Mouse (Mus musculus) MEL (cell line): ENCODE results near the gene Chchd5. TPM values are rescaled to one million over a fixed set of nuclear protein-coding genes. Genes with fewer than 3 reads are reported as not detected.

Experiments used
- DNase-seq: peaks from one replicate; pipeline ENCODE4 v3.0.0; 2011; ENCODE audit warnings: low read depth, low spot score
- H3K27ac ChIP-seq: 2 replicates; pipeline ENCODE4 v1.5.1; 2012; ENCODE audit warnings: low read depth, mild to moderate bottlenecking, control low read depth, low read length, moderate library complexity; ENCODE audit not compliant: control insufficient read depth
- H3K27me3 ChIP-seq, 2 experiments: fragments of 150-350 bp in 1 of 2; sonication (generic) in 1 of 2; 2 replicates each; pipeline ENCODE4 v1.6.1; 2012; ENCODE audit warnings: low read length in 2 of 2, mild to moderate bottlenecking in 2 of 2, improper control_type of control experiment in 1 of 2, moderate library complexity in 1 of 2; ENCODE audit not compliant: insufficient read depth in 2 of 2, control insufficient read depth in 1 of 2
- H3K36me3 ChIP-seq, 2 experiments: 2 replicates each; pipeline ENCODE4 v1.6.1; 2012 to 2014; ENCODE audit warnings: low read length in 2 of 2, improper control_type of control experiment in 1 of 2, inconsistent platforms in 1 of 2, mild to moderate bottlenecking in 1 of 2; ENCODE audit not compliant: insufficient read depth in 2 of 2, control insufficient read depth in 1 of 2
- H3K4me1 ChIP-seq, 2 experiments: fragments of 150-350 bp in 1 of 2; sonication (generic) in 1 of 2; 2 replicates each; pipeline ENCODE4 v1.6.1; 2012; ENCODE audit warnings: low read length in 2 of 2, improper control_type of control experiment in 1 of 2, mild to moderate bottlenecking in 1 of 2; ENCODE audit not compliant: insufficient read depth in 2 of 2, control insufficient read depth in 1 of 2
- H3K4me3 ChIP-seq, 2 experiments: fragments of 150-350 bp in 1 of 2; sonication (generic) in 1 of 2; 2 replicates each; pipeline ENCODE4 v1.5.1; 2012; ENCODE audit warnings: low read depth in 2 of 2, low read length in 2 of 2, mild to moderate bottlenecking in 2 of 2, moderate library complexity in 2 of 2, control low read depth in 1 of 2, improper control_type of control experiment in 1 of 2; ENCODE audit not compliant: control insufficient read depth in 1 of 2, insufficient read depth in 1 of 2
- H3K79me2 ChIP-seq: 2 replicates; pipeline ENCODE4 v1.6.1; 2012; ENCODE audit warnings: mild to moderate bottlenecking, low read length, moderate library complexity; ENCODE audit not compliant: control insufficient read depth, poor library complexity, insufficient read depth
- H3K9ac ChIP-seq: 2 replicates; pipeline ENCODE4 v1.6.1; 2012; ENCODE audit warnings: low read depth, mild to moderate bottlenecking, control low read depth, low read length, moderate library complexity; ENCODE audit not compliant: control insufficient read depth, poor library complexity, severe bottlenecking
- H3K9me3 ChIP-seq: fragments of 150-350 bp; sonication (generic); replicated peaks from 2 replicates; pipeline ENCODE4 v1.6.1; 2012; ENCODE audit warnings: mild to moderate bottlenecking, low read length, improper control_type of control experiment, moderate library complexity; ENCODE audit not compliant: insufficient read depth
- CTCF ChIP-seq, 3 experiments: IDR thresholded peaks in 2 of 3; conservative IDR thresholded peaks in 1 of 3; 2 replicates each; pipeline ENCODE4 v1.5.1; 2011 to 2012; ENCODE audit warnings: low read length in 3 of 3, low read depth in 2 of 3, mild to moderate bottlenecking in 2 of 3, improper control_type of control experiment in 1 of 3, inconsistent platforms in 1 of 3, mixed read lengths in 1 of 3, moderate library complexity in 1 of 3; ENCODE audit not compliant: control insufficient read depth in 1 of 3, insufficient read depth in 1 of 3, poor library complexity in 1 of 3, severe bottlenecking in 1 of 3
- ELF1 ChIP-seq: IDR thresholded peaks from 2 replicates; pipeline ENCODE4 v1.6.1; 2014; ENCODE audit warnings: low read depth, mild to moderate bottlenecking, inconsistent platforms, low read length, improper control_type of control experiment, moderate library complexity
- EP300 ChIP-seq, 2 experiments: IDR thresholded peaks; 2 replicates each; pipeline ENCODE4 v1.6.1; 2011; ENCODE audit warnings: improper control_type of control experiment in 2 of 2, low read length in 2 of 2, low read depth in 1 of 2, mild to moderate bottlenecking in 1 of 2
- ETS1 ChIP-seq: IDR thresholded peaks from 2 replicates; pipeline ENCODE4 v1.6.1; 2012; ENCODE audit warnings: low read depth, mild to moderate bottlenecking, inconsistent platforms, low read length, improper control_type of control experiment, moderate library complexity
- MAX ChIP-seq: IDR thresholded peaks from 2 replicates; pipeline ENCODE4 v1.6.1; 2011; ENCODE audit warnings: low read length, improper control_type of control experiment
- POLR2AphosphoS5 ChIP-seq: IDR thresholded peaks from 2 replicates; pipeline ENCODE4 v1.6.1; 2012; ENCODE audit warnings: low read depth, borderline replicate concordance, mild to moderate bottlenecking, inconsistent platforms, low read length, moderate library complexity, mixed read lengths
- RCOR1 ChIP-seq: IDR thresholded peaks from 2 replicates; pipeline ENCODE4 v1.6.1; 2012; ENCODE audit warnings: low read depth, mild to moderate bottlenecking, inconsistent platforms, low read length, improper control_type of control experiment
- SMC3 ChIP-seq: IDR thresholded peaks from 2 replicates; pipeline ENCODE4 v1.6.1; 2011; ENCODE audit warnings: low read depth, low read length, improper control_type of control experiment
- TCF12 ChIP-seq: IDR thresholded peaks from 2 replicates; pipeline ENCODE4 v1.6.1; 2014; ENCODE audit warnings: low read depth, mild to moderate bottlenecking, inconsistent platforms, low read length, improper control_type of control experiment, moderate library complexity
- ZMIZ1 ChIP-seq: IDR thresholded peaks from 2 replicates; pipeline ENCODE4 v1.6.1; 2012; ENCODE audit warnings: low read depth, mild to moderate bottlenecking, inconsistent platforms, low read length, improper control_type of control experiment, moderate library complexity
- polyA plus RNA-seq, 2 experiments: library from polyadenylated mRNA; stranded (reverse) in 1 of 2; unstranded in 1 of 2; fragments of >175 nt in 1 of 2; fragments of >200 nt in 1 of 2; gene quantifications; 2 replicates each; pipeline versions ENCODE4 v1.2.1 to v1.2.4; 2012; ENCODE audit warnings: low replicate concordance in 2 of 2, low read depth in 1 of 2; ENCODE audit not compliant: insufficient read length in 2 of 2, insufficient read depth in 1 of 2, missing spikeins in 1 of 2
- total RNA-seq: library from RNA; depleted of rRNA; stranded (reverse); fragments of 300-350 nt; gene quantifications from 2 replicates; pipeline ENCODE4 v1.2.3, GENCODE M21; 2012

The Chchd5 gene
- total and polyA plus RNA-seq, 3 experiments: 15.9 to 23.7 TPM; not detected in 1

DNA sequence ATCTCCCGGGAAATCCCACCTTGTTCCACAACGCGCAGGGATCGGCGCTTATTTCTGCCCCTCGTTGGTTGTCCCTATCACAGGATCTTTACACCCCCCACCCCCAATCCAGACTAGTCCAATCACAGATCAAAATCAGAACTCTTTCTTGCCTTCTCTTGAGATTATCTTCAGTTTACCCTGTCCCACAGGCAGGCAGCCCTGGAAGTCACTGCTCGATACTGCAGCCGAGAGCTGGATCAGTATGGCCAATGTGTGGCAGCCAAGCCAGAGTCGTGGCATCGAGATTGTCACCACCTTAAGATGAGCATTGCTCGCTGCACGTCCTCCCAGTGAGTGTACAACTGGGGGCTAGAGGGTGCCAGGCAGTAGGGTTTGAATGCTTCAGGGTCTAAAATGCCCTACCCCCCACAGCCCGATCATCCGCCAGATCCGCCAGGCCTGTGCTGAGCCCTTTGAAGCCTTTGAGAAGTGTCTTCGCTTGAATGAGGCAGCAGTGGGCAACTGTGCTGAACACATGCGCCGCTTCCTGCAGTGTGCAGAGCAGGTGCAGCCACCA is 566 bp downstream of the Chchd5 start:
- TF ChIP-seq TCF12 (no peak), RCOR1 (peak; percentile 36; the same call in 1 of the 2 replicates)
- TF ChIP-seq, all 39 proteins: peak for 1
- peak overlapping the region; percentile 88 to 90 for H3K4me3 ChIP-seq

DNA sequence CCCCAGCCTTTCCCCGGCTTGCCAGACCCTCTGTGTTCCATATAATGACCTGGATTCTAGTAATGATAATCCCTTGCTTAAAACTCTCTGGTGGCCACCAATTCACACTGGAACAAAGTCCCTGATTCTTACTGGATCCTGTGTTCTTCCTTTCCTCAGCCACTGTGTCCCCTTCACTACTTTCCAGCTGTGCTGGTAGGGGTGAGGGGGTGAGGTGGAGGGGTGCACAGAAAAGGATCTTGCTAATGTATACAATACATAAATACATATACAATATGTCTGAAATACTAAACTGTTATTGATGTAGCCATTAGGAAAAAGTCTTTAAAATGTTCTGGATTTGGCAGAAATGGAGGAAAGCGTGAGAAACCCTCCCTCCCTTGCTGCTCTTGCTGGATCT is 1.3 kb downstream of the Chchd5 start:
- H3K79me2 ChIP-seq: peaks cover 6% of the 10 kb centered on the region
- H3K36me3 ChIP-seq: peaks cover under 1 to 10% of the 10 kb centered on the region in 2 experiments; a peak in 3 of 4 replicates
- H3K4me1 ChIP-seq: peaks cover 2 to 13% of the 10 kb centered on the region in 2 experiments; a peak in 3 of 4 replicates
- TF ChIP-seq RCOR1: no peak
- TF ChIP-seq EP300 (IDR thresholded peaks at IDR 0.05; ENCODE audit: low read depth in 1 of 2, low read length in 2 of 2): no peak
- TF ChIP-seq ELF1: no peak
- peak overlapping the region; percentile 82 for H3K9ac ChIP-seq
- H3K27me3 ChIP-seq: no peaks in the 10 kb centered on the region
- no peak overlapping the region for H3K27ac ChIP-seq
- H3K4me3 ChIP-seq: peak overlapping the region; percentile 88 to 90
- H3K9me3 ChIP-seq: no peaks in the 10 kb centered on the region
- no peak for DNase-seq

More for the DNA sequence above, 566 bp downstream of the Chchd5 start:
- Histone ChIP-seq H3K4me1 (peaks cover 2 to 13% of the 10 kb centered on the region in 2 experiments; a peak in 3 of 4 replicates), H3K36me3 (peaks cover 2 to 10% of the 10 kb centered on the region in 2 experiments; a peak in 3 of 4 replicates), H3K9ac (peak overlapping the region; percentile 82), H3K27me3 (no peaks in the 10 kb centered on the region), H3K79me2 (peaks cover 6% of the 10 kb centered on the region), H3K27ac (peak overlapping the region; percentile 93), H3K9me3 (no peaks in the 10 kb centered on the region)
- DNase-seq: peak; percentile 58

DNA sequence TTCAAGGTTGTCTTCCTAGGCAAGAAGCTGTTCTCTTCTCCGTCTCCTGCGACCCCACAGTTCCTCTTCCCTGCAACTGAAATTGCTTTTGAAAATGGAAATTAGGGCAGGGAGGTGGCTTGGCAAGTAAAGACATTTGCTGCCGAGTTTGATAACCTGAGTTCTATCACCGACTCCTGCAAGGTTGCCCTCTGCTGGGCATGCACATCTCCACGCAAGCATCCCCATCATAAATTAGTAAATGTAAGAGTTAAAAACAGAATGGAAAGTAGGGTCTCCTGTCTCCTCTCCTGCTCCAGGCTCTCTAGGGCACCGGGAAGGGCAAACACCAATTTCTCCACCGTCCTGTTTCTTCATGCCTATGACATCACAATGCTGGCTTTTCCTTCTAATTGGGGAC is 2.7 kb downstream of the Chchd5 start:
- H3K4me1 ChIP-seq: peaks cover 2 to 13% of the 10 kb centered on the region in 2 experiments; a peak in 3 of 4 replicates
- H3K79me2 ChIP-seq: peaks cover 6% of the 10 kb centered on the region
- no peaks in the 10 kb centered on the region for H3K9me3 ChIP-seq
- peaks cover 0 to 10% of the 10 kb centered on the region in 2 experiments; a peak in 2 of 4 replicates for H3K36me3 ChIP-seq
- H3K9ac ChIP-seq: no peak overlapping the region
- no peaks in the 10 kb centered on the region for H3K27me3 ChIP-seq
- TF ChIP-seq MAX (no peak), CTCF (IDR thresholded peaks at IDR 0.05 in 2 of 3, conservative IDR thresholded peaks at IDR 0.05 in 1 of 3; ENCODE audit: control insufficient read depth in 1 of 3, insufficient read depth in 1 of 3, low read depth in 2 of 3, low read length in 3 of 3, poor library complexity in 1 of 3, severe bottlenecking in 1 of 3) (peak in 2 of 3 experiments; percentile 40 to 43; a peak in 5 of 6 replicates), SMC3 (peak; percentile 36; the same call in 1 of the 2 replicates), ZMIZ1 (no peak), TCF12 (no peak), POLR2AphosphoS5 (no peak), ETS1 (no peak)
- no peak overlapping the region for H3K4me3 ChIP-seq
- H3K27ac ChIP-seq: no peak overlapping the region
- DNase-seq: no peak
